8 mouse cellular contexts compared by ENCODE assay signal in genomic region chr1:131139102-131140095, GRCm38 (mm10). TPM values are rescaled to one million over a fixed set of nuclear protein-coding genes. Genes with fewer than 3 reads are reported as not detected.
DNase-seq lines count a peak whose midpoint lies in the region; ATAC-seq and TF ChIP-seq lines count a peak whose summit lies in the region.

No protein-coding gene starts in this region.

- H3K4me1 ChIP-seq in heart, postnatal 0 days (ENCODE audit: control insufficient read depth, insufficient read depth): peaks cover 7% of the 10 kb centered on the region; the same call in 1 of the 2 replicates

- H3K36me3 ChIP-seq in heart, postnatal 0 days (replicated peaks; ENCODE audit: control insufficient read depth, insufficient read depth, low read length): no peaks in the 10 kb centered on the region

- peak overlapping the region; percentile 89 for H3K4me3 ChIP-seq in gastrocnemius, adult 2 months
- H3K4me3 ChIP-seq in heart, postnatal 0 days (ENCODE audit: low read depth, low read length): peak overlapping the region; percentile 80

- no peak for DNase-seq in gastrocnemius, adult 2 months
- no peak for DNase-seq in gastrocnemius, adult 8-10 months (ENCODE audit: low spot score in 2 of 2)
- peak; percentile 63 for DNase-seq in NIH3T3 (ENCODE audit: low read depth)
- DNase-seq in heart, postnatal 0 days (ENCODE audit: low spot score): no peak
- DNase-seq in lung, postnatal 10 days: peak; percentile 47
- no peak for DNase-seq in ovary, postnatal 36 days (ENCODE audit: low spot score)
- DNase-seq in ovary, postnatal 14 days (ENCODE audit: low spot score): no peak
- DNase-seq in layer of hippocampus, adult 9-11 months: no peak

- TF ChIP-seq EP300 in heart, postnatal 0 days (IDR thresholded peaks at IDR 0.05; ENCODE audit: low read depth): no peak

- 0 out of 2 replicates have a peak overlapping the region, but pooled peaks have one; percentile 66 for H3K9ac ChIP-seq in heart, postnatal 0 days (replicated peaks; ENCODE audit: low read depth, low read length)

- ATAC-seq in heart, postnatal 0 days (ENCODE audit: insufficient read depth, low read depth): no peak

- no peaks in the 10 kb centered on the region for H3K27me3 ChIP-seq in heart, postnatal 0 days (ENCODE audit: control insufficient read depth, insufficient read depth, low read length)

- peak overlapping the region; percentile 99 for H3K4me2 ChIP-seq in heart, postnatal 0 days (ENCODE audit: low read depth, low read length)

- no peak for TF ChIP-seq CTCF in gastrocnemius, adult 2 months (IDR thresholded peaks at IDR 0.05)
- TF ChIP-seq CTCF in heart, postnatal 0 days (IDR thresholded peaks at IDR 0.05; ENCODE audit: low read depth): no peak

- H3K27ac ChIP-seq in gastrocnemius, adult 2 months: peak overlapping the region; percentile 69
- peak overlapping the region; percentile 87; the same call in 1 of the 2 replicates for H3K27ac ChIP-seq in heart, postnatal 0 days (ENCODE audit: low read depth)

- 69% methylated on average over 11 of the region's 11 CpGs for WGBS in heart, postnatal 0 days

- intact Hi-C loops in gastrocnemius, adult 2 months (cut with DNase I): loop anchor here (1.0 to 10.0 kb wide), 2 partner anchors 20 to 265 kb away; no protein-coding TSS in a partner anchor

- H3K9me3 ChIP-seq in heart, postnatal 0 days (replicated peaks; ENCODE audit: control insufficient read depth, low read length): 0 out of 2 replicates have a peak, but pooled peaks cover 2% of the 10 kb centered on the region

RNA-seq across cellular contexts. Expression of gene Dyrk3, which starts 1.3 kb away (rescaled TPM):
- total RNA-seq in gastrocnemius, adult 2 months (2021): not detected
- not detected for total RNA-seq in gastrocnemius, adult 8-10 months (2022)
- total RNA-seq in heart, postnatal 0 days (2014; rRNA removed; ENCODE audit: low replicate concordance): 1.3 and 1.4 TPM in 2 replicates
- polyA plus RNA-seq in heart, postnatal 0 days (2015; fragmentation: Nextera tagmentation; extraction: Ambion mirVana): 0.60 and 0.86 TPM in 2 replicates

RNA-seq across cellular contexts. Expression of gene Eif2d, which starts 13.6 kb away (rescaled TPM):
- 10 to 100 TPM; 26.2 to 29.2 TPM for total RNA-seq in gastrocnemius, adult 2 months (2021)
- 10 to 100 TPM; 27.9 to 30.4 (median 29.3) TPM for total RNA-seq in gastrocnemius, adult 8-10 months (2022)
- 16.6 and 27.0 TPM in 2 replicates for total RNA-seq in heart, postnatal 0 days (2014; rRNA removed; ENCODE audit: low replicate concordance)
- 38.3 and 39.6 TPM in 2 replicates for polyA plus RNA-seq in heart, postnatal 0 days (2015; fragmentation: Nextera tagmentation; extraction: Ambion mirVana)

RNA-seq across cellular contexts. Expression of gene Mapkapk2, which starts 41.8 kb away (rescaled TPM):
- total RNA-seq in gastrocnemius, adult 2 months (2021): 100 to 1,000 TPM; 203 to 251 TPM
- total RNA-seq in gastrocnemius, adult 8-10 months (2022): 100 to 1,000 TPM; 215 to 257 (median 231) TPM
- total RNA-seq in heart, postnatal 0 days (2014; rRNA removed; ENCODE audit: low replicate concordance): 302 and 348 TPM in 2 replicates
- polyA plus RNA-seq in heart, postnatal 0 days (2015; fragmentation: Nextera tagmentation; extraction: Ambion mirVana): 62.6 and 69.9 TPM in 2 replicates

Comparison
In these comparisons a context has a peak if more than half of its experiments do, and no peak if none do; other contexts are left out.
1. DNase-seq: peak in NIH3T3 (single experiment) and lung, postnatal 10 days (single experiment); none in gastrocnemius, adult 2 months (single experiment), gastrocnemius, adult 8-10 months (0 of 2), heart, postnatal 0 days (single experiment), ovary, postnatal 36 days (single experiment), ovary, postnatal 14 days (single experiment) and layer of hippocampus, adult 9-11 months (single experiment).